Mouse (Mus musculus): ENCODE results near the gene Cacna1a.
"Not testable (repeated sequence)": the region's sequence is repeated elsewhere in the genome, so short reads cannot be mapped to it uniquely, and the experiment has no call there.

The Cacna1a gene

DNA sequence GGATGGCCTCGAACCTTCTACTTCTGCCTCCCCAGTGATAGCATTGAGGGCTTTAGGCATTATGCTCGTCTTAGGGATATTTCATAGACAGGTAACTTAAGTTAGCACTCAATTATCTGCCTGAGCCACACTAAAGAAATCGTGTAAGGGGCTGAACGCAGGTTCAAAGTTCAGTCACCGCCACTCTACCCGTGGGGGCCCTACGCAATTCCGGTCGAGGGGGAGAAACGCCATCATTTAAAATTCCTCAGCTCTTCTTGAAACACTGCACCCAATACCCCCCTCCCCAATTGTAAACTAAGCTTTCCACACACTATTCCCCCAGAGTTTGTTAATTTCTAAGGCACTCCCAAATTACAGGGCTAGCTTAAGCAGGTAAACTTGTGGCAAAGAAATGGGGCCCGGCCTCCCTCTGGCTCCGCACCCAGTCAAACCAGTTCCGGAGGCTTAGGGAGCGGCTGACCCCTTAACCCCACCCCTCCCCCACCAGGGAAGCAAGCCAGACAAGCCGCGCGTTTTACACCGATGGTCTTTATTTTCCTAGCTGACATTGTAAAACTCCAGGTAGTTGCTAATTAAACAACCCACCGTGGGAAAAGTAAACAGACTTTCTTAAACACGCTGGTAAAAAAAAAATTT is 272.7 kb downstream of the Cacna1a start:
- peak in 1 of 2 experiments; percentile 45 for DNase-seq (ENCODE audit: low spot score in 2 of 2)

DNA sequence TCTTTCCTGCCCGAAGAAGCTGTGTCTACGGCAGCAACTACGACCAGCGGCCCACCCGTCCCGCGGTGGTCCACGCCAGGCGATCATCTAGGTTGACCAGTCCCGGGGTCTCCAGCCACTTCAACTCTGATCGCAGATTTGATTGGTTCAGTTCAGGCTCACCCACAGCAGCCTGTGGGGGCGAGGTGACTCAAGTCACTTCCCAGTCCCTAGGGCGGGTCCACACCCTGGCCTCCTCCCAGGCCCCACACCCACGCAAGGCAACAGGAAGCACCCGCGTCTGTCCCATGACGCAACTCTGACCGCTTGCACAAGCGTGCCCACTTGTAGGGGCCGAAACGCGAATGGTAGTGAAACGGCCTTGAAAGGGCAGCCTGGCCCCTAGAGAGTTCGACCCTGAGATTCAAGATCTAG is 273.2 kb downstream of the Cacna1a start:
- peak; percentile 95 for DNase-seq (ENCODE audit: low spot score in 2 of 2)

DNA sequence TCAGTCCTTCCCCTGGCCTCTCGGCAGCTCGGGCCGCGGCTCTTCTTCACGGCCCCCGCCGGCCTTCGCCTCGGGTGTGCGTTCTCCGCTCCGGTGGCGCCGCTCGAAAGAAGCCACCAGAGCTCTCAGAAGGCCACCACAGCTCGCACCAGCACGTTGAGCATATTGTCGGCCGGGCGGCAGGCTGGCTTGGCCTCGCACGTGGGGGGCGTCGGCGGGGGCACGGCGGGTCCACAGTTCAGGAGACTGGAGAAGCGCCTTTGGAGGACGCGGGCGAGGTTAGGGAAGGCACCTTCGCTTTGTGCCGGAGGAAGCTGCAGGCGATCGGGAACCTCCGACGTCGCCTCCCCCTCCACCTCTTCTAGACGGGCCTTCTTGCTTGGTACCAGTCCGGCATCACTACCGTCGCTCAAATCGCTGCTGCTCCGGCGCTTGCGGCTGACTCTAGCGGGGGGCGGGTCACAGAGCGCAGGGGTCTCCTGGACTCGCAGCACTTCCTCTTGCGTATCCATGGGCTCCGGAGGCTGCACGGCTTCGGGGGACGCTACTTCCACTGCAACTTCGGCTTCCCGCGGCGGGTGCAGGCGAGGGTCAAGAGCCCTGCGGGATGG is 273.8 kb downstream of the Cacna1a start:
- DNase-seq (ENCODE audit: low spot score in 2 of 2): peak; percentile 52 to 57

GRCm38 (mm10) chr8:84662581-84663065 is 274.4 kb downstream of the Cacna1a start, which contains the start of gene Ier2:
TSS of gene Ier2 (minus strand) at chr8:84662852.
- peak; percentile 93 to 95 for DNase-seq (ENCODE audit: low spot score in 2 of 2)

GRCm38 (mm10) chr8:84663483-84664327 is 275.5 kb downstream of the Cacna1a start:
- DNase-seq (ENCODE audit: low spot score in 2 of 2): peak; percentile 96 to 97

DNA sequence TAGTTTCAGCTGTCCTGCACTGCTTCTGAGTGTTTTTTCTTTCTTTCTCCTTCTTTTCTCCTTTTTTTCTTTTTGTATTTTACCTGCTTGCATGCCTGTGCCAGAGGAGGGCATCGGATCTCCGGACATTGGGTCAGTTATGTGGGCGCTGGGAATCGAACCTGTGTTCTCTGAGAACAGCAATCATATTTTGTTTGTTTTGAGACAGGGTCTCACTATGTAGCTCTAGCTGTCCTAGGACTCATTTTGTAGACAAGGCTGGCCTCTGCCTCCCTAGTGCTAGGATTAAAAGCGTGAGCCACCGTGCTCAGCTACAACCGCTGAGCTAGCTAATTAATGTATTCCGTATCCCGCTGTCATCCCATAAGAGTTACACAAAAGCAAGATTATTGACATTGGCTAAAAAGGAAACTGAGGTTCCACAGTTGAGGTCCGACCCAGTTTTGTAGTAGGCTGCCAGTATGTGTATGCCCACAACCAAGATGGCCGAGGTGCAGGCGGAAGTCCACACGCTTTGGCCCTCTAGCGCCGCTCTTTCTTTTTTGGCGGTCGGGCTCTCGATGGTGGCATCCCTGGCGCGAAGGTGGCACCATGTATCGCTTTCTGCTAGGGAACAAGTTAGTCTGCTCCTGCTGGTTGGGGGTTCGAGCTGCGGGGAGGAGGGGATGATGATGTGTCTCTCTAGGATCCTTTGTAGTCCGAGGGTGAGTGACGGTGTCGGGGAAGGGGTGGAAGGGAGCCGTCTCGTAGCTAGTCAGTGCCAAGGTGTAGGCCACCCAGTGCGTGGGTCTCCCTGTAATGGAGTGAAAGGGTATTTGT is 276.5 kb downstream of the Cacna1a start:
- peak; percentile 82 to 88 for DNase-seq (ENCODE audit: low spot score in 2 of 2)

DNA sequence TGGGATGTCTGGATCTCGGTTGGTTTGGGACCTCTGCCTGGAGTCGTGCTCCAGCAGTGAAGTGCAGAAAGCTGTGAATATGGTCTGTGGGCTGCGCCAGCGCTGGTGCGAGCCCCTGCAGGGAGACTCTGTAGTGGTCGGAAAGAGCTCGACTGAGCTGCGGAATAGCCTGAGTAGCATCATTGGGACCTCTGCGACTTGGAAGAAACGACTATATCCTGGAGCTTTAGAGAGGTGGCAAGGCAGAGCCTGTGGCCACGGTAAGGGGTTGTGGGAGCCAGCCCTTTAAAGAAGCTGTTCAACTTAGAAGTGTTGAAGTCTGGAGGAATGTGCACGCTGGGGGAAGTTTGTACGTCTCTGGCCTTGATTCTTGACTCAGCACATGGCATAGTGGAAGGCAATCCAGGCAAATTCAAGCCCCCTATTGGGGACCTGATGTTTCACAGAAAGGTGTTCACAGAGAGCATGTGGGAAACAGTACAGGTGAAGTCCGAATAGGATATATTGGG is 277.2 kb downstream of the Cacna1a start:
- peak in 1 of 2 experiments; percentile 18 for DNase-seq (ENCODE audit: low spot score in 2 of 2)

DNA sequence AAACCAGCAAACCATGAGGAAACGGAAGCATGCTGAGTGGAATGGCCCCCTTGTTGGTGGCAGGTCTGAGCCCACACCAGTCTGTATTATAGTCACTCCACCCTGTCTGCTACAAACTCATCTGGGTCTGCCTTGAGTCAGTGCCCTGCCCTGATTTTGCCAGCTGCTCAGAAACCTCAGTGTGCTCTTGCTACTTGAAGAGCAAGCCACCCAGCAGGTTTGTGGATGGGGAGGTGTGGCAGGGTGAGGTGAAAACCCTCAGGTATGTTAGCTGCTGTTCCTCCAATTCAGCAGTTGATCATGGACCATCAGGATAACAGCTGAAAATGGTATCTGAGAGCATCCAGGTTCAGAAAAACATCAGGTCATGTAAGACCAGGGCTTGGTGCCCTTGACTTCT is 279.8 kb downstream of the Cacna1a start:
- DNase-seq (ENCODE audit: low spot score in 2 of 2): no peak

- no peak for DNase-seq (ENCODE audit: low spot score in 2 of 2)
Measured at GRCm38 (mm10) chr8:84668731-84669485, 280.7 kb downstream of the Cacna1a start.

GRCm38 (mm10) chr8:84670295-84671006 is 282.2 kb downstream of the Cacna1a start:
- not testable (repeated sequence) for DNase-seq (ENCODE audit: low spot score in 2 of 2)

GRCm38 (mm10) chr8:84677305-84677704 is 289.1 kb downstream of the Cacna1a start:
- no peak for DNase-seq (ENCODE audit: low spot score in 2 of 2)

DNA sequence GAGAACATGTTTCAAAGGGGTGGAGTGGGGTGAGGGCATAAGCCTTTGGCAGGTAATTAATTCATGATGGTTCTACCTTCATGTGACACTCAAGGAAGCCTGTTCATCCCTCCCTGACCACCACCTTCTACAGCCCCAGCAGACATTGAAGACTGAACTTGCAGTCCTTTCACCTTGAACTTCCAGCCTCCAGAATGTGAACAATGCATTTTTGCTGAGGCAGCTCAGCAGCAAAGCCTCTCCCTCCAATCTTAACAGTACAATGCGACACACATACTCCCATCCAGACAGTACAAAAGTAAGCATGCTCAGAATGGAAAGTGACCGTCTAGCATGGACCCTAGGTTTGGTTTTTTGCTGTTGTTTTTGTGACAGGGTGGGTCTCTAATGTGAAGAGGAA is 293.2 kb downstream of the Cacna1a start:
- DNase-seq (ENCODE audit: low spot score in 2 of 2): no peak

GRCm38 (mm10) chr8:84682257-84682656 is 294.0 kb downstream of the Cacna1a start:
- DNase-seq (ENCODE audit: low spot score in 2 of 2): no peak

- no peak for DNase-seq (ENCODE audit: low spot score in 2 of 2)
Measured at GRCm38 (mm10) chr8:84684537-84684936, 296.3 kb downstream of the Cacna1a start.

DNA sequence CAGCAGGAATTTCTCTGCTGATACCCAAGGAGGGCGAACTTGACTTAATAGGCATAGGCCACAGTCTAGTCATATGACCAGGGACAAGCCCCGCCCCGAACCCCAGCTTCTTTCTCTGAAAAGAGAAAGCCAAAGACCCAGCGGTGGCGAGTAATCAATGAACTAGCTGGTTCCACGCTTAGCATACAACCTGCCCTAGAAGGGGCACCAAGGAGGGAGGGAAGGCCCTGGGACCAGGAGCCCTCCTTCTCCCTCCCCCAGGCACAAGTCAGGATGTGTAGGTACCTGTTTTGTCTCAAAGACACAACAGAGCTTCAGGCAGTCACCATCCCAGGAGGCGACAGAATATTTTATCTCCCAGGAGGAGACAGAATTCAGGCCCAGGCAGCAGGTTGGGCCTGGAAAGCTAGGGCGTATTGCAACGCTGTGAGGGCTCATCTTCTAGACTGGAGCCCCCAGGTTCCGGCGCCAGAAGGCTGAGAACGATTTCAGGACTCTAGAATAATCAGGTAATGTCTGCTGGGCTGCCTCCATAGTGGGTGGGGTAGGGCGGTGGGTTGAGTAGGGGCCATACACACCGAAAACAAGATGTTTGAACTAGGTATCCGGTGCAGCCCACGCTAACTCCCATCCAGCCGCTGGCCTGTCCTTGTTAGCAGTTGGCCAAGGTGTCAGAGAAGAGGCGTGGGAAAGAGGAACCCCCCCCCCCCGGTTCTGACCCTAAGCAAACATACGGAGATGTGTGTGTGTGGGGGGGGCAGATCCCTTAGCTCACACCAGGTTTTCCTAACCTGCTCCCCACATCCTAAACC is 298.2 kb downstream of the Cacna1a start, which contains the start of gene Trmt1:
Gene Trmt1 (plus strand): TSS at position 117 of the 812 bp plus-strand sequence.
- peak; percentile 36 to 63 for DNase-seq (ENCODE audit: low spot score in 2 of 2)

DNA sequence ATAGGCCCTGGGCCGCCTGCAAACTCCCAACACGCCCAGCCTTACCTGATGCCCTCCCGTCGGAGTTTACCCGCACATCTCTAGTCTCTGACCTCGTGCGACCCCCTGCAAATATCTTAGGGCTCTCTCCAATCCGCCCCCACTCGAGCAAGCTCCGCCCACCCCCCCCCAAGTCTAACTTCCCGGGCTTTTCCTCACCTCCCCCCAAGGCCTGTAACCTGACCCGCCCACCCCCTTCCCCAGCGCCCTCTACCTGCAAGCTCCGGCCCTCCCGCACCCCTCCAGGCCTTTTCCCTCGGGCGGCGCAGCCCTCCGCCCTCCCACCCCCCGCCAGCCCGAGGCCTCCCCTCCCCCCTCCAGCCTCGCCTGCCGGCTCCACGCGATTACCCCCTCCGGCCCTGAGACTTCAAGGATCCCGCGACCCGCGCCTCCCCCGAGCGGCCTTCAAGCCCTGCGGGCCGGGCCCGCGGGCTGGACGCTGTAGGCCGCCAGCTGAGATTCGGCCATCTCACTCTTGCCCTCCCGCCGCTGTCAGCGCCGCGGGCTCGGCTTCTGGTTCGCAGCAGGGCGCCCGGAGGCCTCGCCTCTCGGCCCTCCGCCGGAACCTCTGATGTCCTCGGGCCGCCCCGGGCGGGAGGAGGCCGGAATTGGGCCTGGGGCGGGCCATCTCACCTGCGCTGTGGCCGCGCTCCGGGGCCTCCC is 298.9 kb downstream of the Cacna1a start:
- peak in 1 of 2 experiments; percentile 25 for DNase-seq (ENCODE audit: low spot score in 2 of 2)

GRCm38 (mm10) chr8:84687705-84688100 is 299.5 kb downstream of the Cacna1a start, which contains the start of gene Nacc1:
TSS of gene Nacc1 (minus strand) at chr8:84687862.
- DNase-seq (ENCODE audit: low spot score in 2 of 2): peak; percentile 89 to 90

Measured in spleen, postnatal 36 days (tissue).